Mouse (Mus musculus): ENCODE data around the gene Gm20911.
"Not testable (repeated sequence)": the region's sequence is repeated elsewhere in the genome, so short reads cannot be mapped to it uniquely, and the experiment has no call there.

Gm20911 gene

DNA sequence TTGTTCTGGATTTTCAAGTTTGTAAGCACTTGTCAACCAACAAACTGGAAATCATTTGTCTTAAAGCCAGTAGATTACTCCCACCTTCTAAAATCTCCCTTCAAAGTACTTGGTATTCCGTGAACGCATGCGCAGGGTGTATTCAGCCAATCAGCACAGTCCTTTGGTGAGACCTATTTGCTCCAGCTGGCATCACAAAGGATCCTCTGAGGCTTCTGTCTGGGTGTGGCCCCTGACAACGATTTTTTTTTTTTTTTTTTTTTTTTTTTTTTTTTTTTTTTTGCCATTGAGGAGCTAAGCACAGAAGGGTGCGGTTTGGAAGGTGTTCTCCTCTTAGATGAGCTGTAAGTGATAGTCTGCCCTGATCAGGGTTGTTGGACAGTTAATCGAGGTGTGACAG lies at the start of gene Gm20911:
Gm20911 (plus strand) TSS at position 301 of the 400 bp plus-strand sequence.
- DNase-seq (ENCODE audit: low spot score), result not testable (repeated sequence)
